In the genomic region with DNA sequence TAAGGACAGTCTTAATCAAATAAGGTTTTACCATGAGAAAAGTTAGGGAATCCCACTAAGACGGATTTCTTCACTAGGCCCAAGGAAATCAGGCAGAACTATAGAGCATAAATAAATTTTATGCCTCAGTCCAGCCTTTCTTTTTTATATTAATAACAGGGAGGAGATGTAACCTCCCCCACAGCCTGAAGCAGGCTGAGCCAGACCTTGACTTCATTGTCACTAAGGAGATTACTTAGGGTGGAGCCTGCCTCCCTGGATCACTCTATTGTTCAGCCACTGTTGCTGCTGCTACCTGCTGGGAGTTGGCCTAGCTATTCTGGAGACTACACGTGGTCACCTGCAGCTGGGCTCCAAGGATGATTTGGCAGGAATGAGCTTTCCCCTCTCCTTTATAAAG, we compare ENCODE assay signal across 5 mouse cellular contexts.
DNase-seq lines count a peak whose midpoint lies in the region; TF ChIP-seq lines count a peak whose summit lies in the region.
"Not testable (repeated sequence)": the region's sequence is repeated elsewhere in the genome, so short reads cannot be mapped to it uniquely, and the experiment has no call there.

No protein-coding gene starts in this region.

- TF ChIP-seq CTCF in ES-Bruce4 (IDR thresholded peaks at IDR 0.05; ENCODE audit: low read depth, low read length), result not testable (repeated sequence)

- TF ChIP-seq EP300 in ES-Bruce4 (IDR thresholded peaks at IDR 0.05; ENCODE audit: insufficient read depth, low read depth, low read length), result peak; percentile 31; the same call in 1 of the 2 replicates

- in situ Hi-C loops in ES-E14 (cut with MboI; ENCODE audit: low sequenced_read_pairs in 2 of 2, unreplicated experiment in 2 of 2), result not testable (repeated sequence)

- H3K27me3 ChIP-seq in ES-Bruce4 (ENCODE audit: control insufficient read depth, insufficient read depth, low read length, poor library complexity, severe bottlenecking), result not testable (repeated sequence)

- not testable (repeated sequence) for H3K27ac ChIP-seq in ES-Bruce4 (ENCODE audit: insufficient read depth, low read length)
- H3K27ac ChIP-seq in ES-E14 (ENCODE audit: insufficient read depth, low read depth, low read length, poor library complexity, severe bottlenecking), result peak overlapping the region; percentile 31; the same call in 1 of the 2 replicates

- not testable (repeated sequence) for H3K4me3 ChIP-seq in ES-Bruce4 (ENCODE audit: low read depth, low read length); ES-E14 (ENCODE audit: insufficient read depth in 1 of 2, low read depth in 1 of 2, low read length in 2 of 2, poor library complexity in 1 of 2, severe bottlenecking in 1 of 2)

- H3K36me3 ChIP-seq in ES-Bruce4 (ENCODE audit: control insufficient read depth, insufficient read depth, low read length, poor library complexity, severe bottlenecking); ES-E14 (ENCODE audit: control insufficient read depth, insufficient read depth, low read length, poor library complexity, severe bottlenecking): not testable (repeated sequence)

- not testable (repeated sequence) for H3K9ac ChIP-seq in ES-Bruce4 (ENCODE audit: low read depth, poor library complexity, severe bottlenecking); ES-E14 (ENCODE audit: insufficient read depth, low read depth, low read length, poor library complexity, severe bottlenecking)

- DNase-seq in ES-CJ7 (ENCODE audit: low read depth, low spot score) (peak; percentile 52), R1 (ENCODE audit: low read depth, low spot score) (peak; percentile 59), ZHBTc4 (ENCODE audit: low read depth, low spot score) (peak; percentile 52)
- DNase-seq in ES-E14 (ENCODE audit: low read depth, low spot score), result not testable (repeated sequence)

- not testable (repeated sequence) for H3K9me3 ChIP-seq in ES-Bruce4 (replicated peaks; ENCODE audit: control insufficient read depth, insufficient read depth, low read length, poor library complexity, severe bottlenecking); ES-E14 (ENCODE audit: control insufficient read depth, insufficient read depth, low read depth, low read length)

- TF ChIP-seq POLR2A in ES-Bruce4 (IDR thresholded peaks at IDR 0.05; ENCODE audit: insufficient read depth, low read length), result not testable (repeated sequence)

- not testable (repeated sequence) for H3K4me1 ChIP-seq in ES-Bruce4 (ENCODE audit: control insufficient read depth, insufficient read depth, low read length); ES-E14 (ENCODE audit: control insufficient read depth in 2 of 2, insufficient read depth in 2 of 2, low read length in 2 of 2, poor library complexity in 1 of 2)
